Mouse (Mus musculus) intestine, embryonic 16.5 days (tissue): ENCODE results near the gene Bglap3. TPM values are rescaled to one million over a fixed set of nuclear protein-coding genes. Genes with fewer than 3 reads are reported as not detected.
A peak's percentile ranks its signal among the peaks of the same experiment; 100 is the strongest.

Experiments
- ATAC-seq: fragments of 200-750 bp; cut with Nextera tagmentation; 2 replicates; pipeline ENCODE4 v1.8.0; 2017; ENCODE audit warnings: moderate TSS enrichment, moderate library complexity
- H3K27ac ChIP-seq: fragments of 300-500 bp; sonication (generic); 2 replicates; pipeline ENCODE4 v1.5.1; 2014; ENCODE audit warnings: mild to moderate bottlenecking, low read length
- H3K27me3 ChIP-seq: fragments of 300-500 bp; sonication (generic); replicated peaks from 2 replicates; pipeline ENCODE4 v1.6.1; 2014; ENCODE audit warnings: low read length, control low read depth, mixed read lengths; ENCODE audit not compliant: control insufficient read depth, insufficient read depth
- H3K36me3 ChIP-seq: fragments of 300-500 bp; sonication (generic); 2 replicates; pipeline ENCODE4 v1.6.1; 2014; ENCODE audit warnings: low read length, control low read depth; ENCODE audit not compliant: control insufficient read depth, insufficient read depth
- H3K4me1 ChIP-seq: fragments of 300-500 bp; sonication (generic); 2 replicates; pipeline ENCODE4 v1.6.1; 2014; ENCODE audit warnings: low read length, control low read depth, mixed read lengths; ENCODE audit not compliant: control insufficient read depth, insufficient read depth
- H3K4me2 ChIP-seq: fragments of 300-500 bp; sonication (generic); 2 replicates; pipeline ENCODE4 v1.6.1; 2014; ENCODE audit warnings: low read depth, low read length, control low read depth
- H3K4me3 ChIP-seq: fragments of 300-500 bp; sonication (generic); 2 replicates; pipeline ENCODE4 v1.5.1; 2014; ENCODE audit warnings: mild to moderate bottlenecking, low read length
- H3K9ac ChIP-seq: fragments of 300-500 bp; sonication (generic); 2 replicates; pipeline ENCODE4 v1.6.1; 2014; ENCODE audit warnings: low read depth, low read length
- H3K9me3 ChIP-seq: fragments of 300-500 bp; sonication (generic); 2 replicates; pipeline ENCODE4 v1.6.1; 2016; ENCODE audit warnings: low read length, control low read depth; ENCODE audit not compliant: control insufficient read depth
- WGBS: fragments of 180-500 bp; shearing (Covaris S2); extraction: QIAGEN DNeasy Blood & Tissue Kit; methylation state at CpG from one replicate; pipeline ENCODE4 v1.1.7; 2014; 5-methylcytosine and 5-hydroxymethylcytosine counted together
- polyA plus RNA-seq: library from polyadenylated mRNA; unstranded; fragments of >200 nt; fragmentation: Nextera tagmentation; extraction: Ambion mirVana; gene quantifications from 2 replicates; pipeline ENCODE4 v1.2.1, GENCODE M21; 2015

Bglap3 gene
- polyA plus RNA-seq, 1 experiment from 2014 or later: 2.2 TPM

DNA sequence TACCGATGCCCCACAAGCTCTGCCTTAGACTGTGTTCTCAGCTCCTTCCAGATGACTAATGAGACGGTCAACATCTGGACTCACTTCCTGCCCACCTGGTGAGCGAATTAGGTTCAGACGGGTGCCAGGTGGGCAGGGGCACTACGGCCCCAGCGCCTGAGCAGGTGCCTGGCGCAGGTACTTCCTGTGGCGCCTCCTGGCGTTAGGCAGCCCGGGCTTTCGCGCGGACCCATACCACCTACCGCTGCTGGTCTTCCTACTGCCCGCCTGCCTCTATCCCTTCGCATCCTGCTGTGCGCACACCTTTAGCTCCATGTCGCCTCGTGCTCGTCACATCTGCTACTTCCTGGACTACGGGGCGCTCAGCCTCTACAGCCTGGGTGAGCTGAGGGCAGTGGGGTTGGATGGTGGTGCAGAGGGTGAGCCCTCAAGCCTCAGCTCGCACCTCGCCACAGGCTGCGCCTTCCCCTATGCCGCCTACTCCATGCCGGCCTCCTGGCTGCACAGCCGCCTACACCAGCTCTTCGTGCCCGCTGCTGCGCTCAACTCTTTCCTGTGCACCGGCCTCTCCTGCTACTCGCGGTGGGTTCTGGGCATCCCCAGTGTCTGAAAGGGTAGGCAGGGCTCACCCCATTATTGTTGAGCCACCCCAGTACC lies 6.7 kb downstream of the Bglap3 start:
- 42% methylated on average over 34 of the region's 34 CpGs for WGBS
- Histone ChIP-seq H3K36me3 (peaks cover 13% of the 10 kb centered on the region), H3K4me3 (no peak overlapping the region), H3K9ac (no peak overlapping the region), H3K27me3 (peaks cover 10% of the 10 kb centered on the region), H3K27ac (no peak overlapping the region), H3K4me2 (no peak overlapping the region), H3K9me3 (peaks cover 7% of the 10 kb centered on the region; the same call in 1 of the 2 replicates), H3K4me1 (peaks cover 14% of the 10 kb centered on the region)
- ATAC-seq: no peak

GRCm38 (mm10) chr3:88364337-88364736 lies 8.2 kb downstream of the Bglap3 start, which contains the start of gene Paqr6:
Paqr6 (plus strand) TSS chr3:88364584.
- Histone ChIP-seq H3K4me1 (peaks cover 14% of the 10 kb centered on the region), H3K9me3 (no peaks in the 10 kb centered on the region), H3K27ac (no peak within 1 kb of the TSS; the same call in 1 of the 2 replicates), H3K36me3 (peaks cover 19% of the 10 kb centered on the region), H3K9ac (peak within 1 kb of the TSS; percentile 48; the same call in 1 of the 2 replicates), H3K4me3 (peak within 1 kb of the TSS; percentile 20), H3K4me2 (peak within 1 kb of the TSS; percentile 47), H3K27me3 (peaks cover 10% of the 10 kb centered on the region)
- peak; percentile 41 for ATAC-seq
- WGBS: 6% methylated on average over 16 of the region's 16 CpGs

- peak; percentile 71 for ATAC-seq
- 60% methylated on average over 4 of the region's 4 CpGs for WGBS
- H3K4me3 ChIP-seq: no peak overlapping the region
Observed at GRCm38 (mm10) chr3:88363700-88364099, 8.8 kb downstream of the Bglap3 start.

DNA sequence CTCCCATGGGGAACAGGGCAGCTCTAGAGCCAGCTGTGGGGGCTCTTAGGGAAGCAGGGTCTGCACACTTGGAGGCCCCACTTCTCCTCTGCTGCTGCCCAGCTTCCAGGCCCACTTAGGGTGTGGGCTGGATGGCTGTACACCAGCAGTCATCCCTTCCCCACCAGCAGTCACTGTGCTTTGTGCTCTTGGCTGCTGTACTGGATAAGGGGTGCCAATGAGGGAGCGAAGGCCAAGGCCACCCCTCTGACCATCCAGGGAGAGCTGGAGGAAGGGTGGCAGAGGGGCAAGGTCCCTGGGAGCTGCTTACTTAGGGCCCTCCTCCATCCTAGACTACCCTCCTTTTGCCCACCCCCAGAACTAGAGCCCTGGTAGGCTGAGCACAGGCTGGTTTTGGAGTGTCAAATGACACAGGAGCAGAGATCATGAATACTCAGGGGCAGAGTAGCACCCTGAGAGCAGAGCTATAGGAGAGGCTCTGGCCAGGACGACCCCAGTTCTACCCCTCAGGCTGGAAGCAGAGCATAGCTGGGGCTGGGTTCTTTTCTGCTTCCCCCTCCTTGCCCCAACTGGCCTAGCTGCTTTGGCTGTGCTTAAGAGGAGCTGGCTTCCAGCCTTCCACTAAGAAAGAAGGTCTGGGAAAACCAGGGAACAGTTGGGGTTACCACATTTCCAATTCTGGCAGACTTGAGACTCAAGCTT lies 10.8 kb downstream of the Bglap3 start:
- Histone ChIP-seq H3K36me3 (peaks cover 37% of the 10 kb centered on the region), H3K9me3 (no peaks in the 10 kb centered on the region), H3K9ac (no peak overlapping the region), H3K27me3 (peaks cover 10% of the 10 kb centered on the region), H3K27ac (no peak overlapping the region), H3K4me2 (no peak overlapping the region), H3K4me1 (peaks cover 14% of the 10 kb centered on the region), H3K4me3 (no peak overlapping the region)
- 93% methylated on average over 2 of the region's 2 CpGs for WGBS
- ATAC-seq: no peak

More at GRCm38 (mm10) chr3:88363700-88364099, 8.8 kb downstream of the Bglap3 start:
- Histone ChIP-seq H3K4me1 (peaks cover 14% of the 10 kb centered on the region), H3K36me3 (peaks cover 24% of the 10 kb centered on the region), H3K27ac (no peak overlapping the region; the same call in 1 of the 2 replicates), H3K4me2 (no peak overlapping the region), H3K9ac (no peak overlapping the region), H3K9me3 (no peaks in the 10 kb centered on the region), H3K27me3 (peaks cover 10% of the 10 kb centered on the region)

DNA sequence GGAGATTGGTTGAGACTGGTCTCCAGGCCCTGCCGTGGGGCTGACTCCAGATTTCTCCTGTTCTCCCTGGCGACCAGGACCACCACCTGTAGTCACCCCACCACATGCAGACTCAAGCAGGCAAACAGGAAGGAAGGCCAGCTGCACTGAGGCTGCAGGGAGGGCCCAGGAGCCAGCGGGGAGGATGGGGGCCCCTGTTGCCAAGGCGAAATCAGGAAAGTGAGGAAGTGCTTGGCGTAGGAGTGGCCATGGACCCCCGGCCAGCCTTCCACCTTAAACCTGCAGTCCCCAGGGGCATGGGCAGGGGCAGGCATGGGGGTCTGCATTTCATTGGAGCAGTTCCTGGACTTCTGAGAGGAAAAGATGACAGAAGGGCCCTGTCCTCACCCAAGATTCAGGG lies 11.4 kb downstream of the Bglap3 start:
- Histone ChIP-seq H3K4me3 (no peak overlapping the region), H3K27me3 (peaks cover 7% of the 10 kb centered on the region), H3K4me1 (peaks cover 14% of the 10 kb centered on the region), H3K4me2 (no peak overlapping the region), H3K9me3 (no peaks in the 10 kb centered on the region), H3K27ac (no peak overlapping the region), H3K36me3 (peaks cover 41% of the 10 kb centered on the region), H3K9ac (no peak overlapping the region)
- no peak for ATAC-seq
- WGBS: 74% methylated on average over 6 of the region's 6 CpGs

GRCm38 (mm10) chr3:88359989-88360388 lies 12.6 kb downstream of the Bglap3 start:
- H3K27me3 ChIP-seq: no peaks in the 10 kb centered on the region
- no peak overlapping the region for H3K4me2 ChIP-seq
- peaks cover 46% of the 10 kb centered on the region for H3K36me3 ChIP-seq
- ATAC-seq: no peak
- H3K9me3 ChIP-seq: no peaks in the 10 kb centered on the region
- WGBS: 56% methylated on average over 3 of the region's 3 CpGs
- H3K9ac ChIP-seq: no peak overlapping the region
- H3K27ac ChIP-seq: no peak overlapping the region
- no peak overlapping the region for H3K4me3 ChIP-seq
- peaks cover 14% of the 10 kb centered on the region for H3K4me1 ChIP-seq

GRCm38 (mm10) chr3:88359584-88359983 lies 13.0 kb downstream of the Bglap3 start:
- H3K4me1 ChIP-seq: peaks cover 10% of the 10 kb centered on the region
- no peak overlapping the region for H3K4me2 ChIP-seq
- H3K9ac ChIP-seq: no peak overlapping the region
- no peak for ATAC-seq
- H3K4me3 ChIP-seq: no peak overlapping the region
- H3K9me3 ChIP-seq: no peaks in the 10 kb centered on the region
- H3K27ac ChIP-seq: no peak overlapping the region
- peaks cover 48% of the 10 kb centered on the region for H3K36me3 ChIP-seq
- WGBS: 77% methylated on average over 5 of the region's 5 CpGs
- no peaks in the 10 kb centered on the region for H3K27me3 ChIP-seq

DNA sequence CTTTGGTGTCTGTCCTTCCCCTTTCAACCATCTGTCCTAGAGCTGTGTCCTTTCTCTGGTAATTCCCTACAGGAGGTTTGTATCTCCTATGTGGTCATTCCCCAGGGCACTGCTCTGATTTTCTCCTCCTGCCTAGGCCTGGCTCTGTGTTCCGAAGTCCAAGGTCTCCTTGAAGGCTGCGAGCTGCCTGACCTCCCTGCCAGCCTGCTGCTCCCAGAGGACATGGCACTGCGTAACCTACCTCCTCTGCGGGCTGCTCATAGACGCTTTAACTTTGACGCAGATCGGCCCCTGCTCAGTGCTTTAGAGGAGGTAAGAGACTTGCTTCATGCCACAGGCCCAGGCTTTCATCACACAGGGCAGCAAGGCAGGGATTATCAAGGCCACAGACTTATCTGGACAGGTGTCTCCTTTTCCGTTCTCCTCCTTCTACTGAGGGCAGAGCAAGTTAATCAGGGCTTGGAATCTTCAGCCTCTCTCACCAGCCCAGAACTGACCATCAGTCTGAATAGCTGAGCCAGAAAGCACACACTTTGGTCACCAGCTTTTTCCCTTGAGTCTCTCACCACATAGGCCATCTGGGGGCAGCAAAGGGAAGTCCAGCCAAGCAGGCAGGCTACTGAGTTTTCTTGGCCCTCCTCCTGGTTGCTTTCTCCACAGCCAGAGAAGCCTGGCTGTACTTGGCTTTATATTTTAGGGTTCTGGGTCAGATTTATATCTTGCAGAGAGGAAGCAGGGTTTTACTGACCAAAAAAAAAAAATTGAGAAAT lies 18.0 kb downstream of the Bglap3 start:
- Histone ChIP-seq H3K4me1 (no peaks in the 10 kb centered on the region), H3K27ac (no peak overlapping the region), H3K36me3 (peaks cover 58% of the 10 kb centered on the region), H3K9ac (no peak overlapping the region), H3K27me3 (no peaks in the 10 kb centered on the region), H3K9me3 (no peaks in the 10 kb centered on the region), H3K4me2 (no peak overlapping the region), H3K4me3 (no peak overlapping the region)
- no peak for ATAC-seq
- WGBS: 93% methylated on average over 8 of the region's 8 CpGs

DNA sequence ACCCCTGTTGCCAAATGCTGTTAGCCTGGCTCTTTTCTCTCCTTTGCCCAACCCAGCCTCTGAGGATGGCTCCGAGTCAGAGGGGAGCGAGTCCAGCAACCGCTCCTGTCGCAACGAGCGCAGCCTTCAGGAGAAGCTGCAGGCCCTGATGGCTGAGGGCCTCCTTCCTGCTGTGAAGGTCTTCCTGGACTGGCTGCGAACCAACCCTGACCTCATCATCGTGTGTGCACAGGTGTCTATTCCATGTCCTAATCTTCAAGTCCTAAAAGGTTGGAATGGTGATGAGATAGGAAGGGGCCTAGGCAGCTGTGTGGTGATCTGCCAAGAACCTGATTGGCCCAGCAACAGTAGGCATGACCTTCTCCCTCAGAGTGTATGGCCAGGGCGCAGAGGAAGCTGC lies 19.6 kb downstream of the Bglap3 start:
- Histone ChIP-seq H3K27me3 (no peaks in the 10 kb centered on the region), H3K9me3 (no peaks in the 10 kb centered on the region), H3K27ac (no peak overlapping the region), H3K36me3 (peaks cover 52% of the 10 kb centered on the region), H3K4me1 (no peaks in the 10 kb centered on the region), H3K9ac (no peak overlapping the region), H3K4me2 (no peak overlapping the region), H3K4me3 (no peak overlapping the region)
- WGBS: 91% methylated on average over 9 of the region's 9 CpGs
- ATAC-seq: no peak
